Mouse (Mus musculus) limb, embryonic 14.5 days (tissue): ENCODE measurements at regions not wholly inside any gene's neighbourhood (a gene's known extent, or its start where the extent isn't known, plus 50 kb on each side); places are given as distances from the start of the nearest gene placed in this dataset.
"Not testable (repeated sequence)": the region's sequence is repeated elsewhere in the genome, so short reads cannot be mapped to it uniquely, and the experiment has no call there.

Experiments
- ATAC-seq: fragments of 200-750 bp; cut with Nextera tagmentation; 2 replicates; pipeline ENCODE4 v1.8.0; 2017; ENCODE audit warnings: low read depth, moderate number of reproducible peaks, moderate TSS enrichment; ENCODE audit not compliant: low FRiP score
- DNase-seq: peaks from one replicate; pipeline ENCODE4 v3.0.0-alpha.2; 2015; ENCODE audit warnings: low spot score
- H3K27ac ChIP-seq: fragments of 300-500 bp; sonication (generic); replicated peaks from 2 replicates; pipeline ENCODE4 v1.5.1; 2014; ENCODE audit warnings: low read depth, mild to moderate bottlenecking, low read length, moderate library complexity, mixed read lengths
- H3K27me3 ChIP-seq: fragments of 300-500 bp; sonication (generic); 2 replicates; pipeline ENCODE4 v1.6.1; 2014; ENCODE audit warnings: low read length, mixed read lengths; ENCODE audit not compliant: control insufficient read depth, insufficient read depth
- H3K36me3 ChIP-seq: fragments of 300-500 bp; sonication (generic); 2 replicates; pipeline ENCODE4 v1.6.1; 2014; ENCODE audit warnings: mild to moderate bottlenecking, low read length, moderate library complexity, mixed read lengths; ENCODE audit not compliant: control insufficient read depth, insufficient read depth
- H3K4me1 ChIP-seq: fragments of 300-500 bp; sonication (generic); 2 replicates; pipeline ENCODE4 v1.6.1; 2014; ENCODE audit warnings: antibody characterized with exemption, low read length, mixed read lengths; ENCODE audit not compliant: control insufficient read depth, insufficient read depth
- H3K4me2 ChIP-seq: fragments of 300-500 bp; sonication (generic); replicated peaks from 2 replicates; pipeline ENCODE4 v1.6.1; 2014; ENCODE audit warnings: low read depth, mild to moderate bottlenecking, low read length, moderate library complexity; ENCODE audit not compliant: severe bottlenecking
- H3K4me3 ChIP-seq: fragments of 300-500 bp; sonication (generic); replicated peaks from 2 replicates; pipeline ENCODE4 v1.5.1; 2014; ENCODE audit warnings: low read length
- H3K9ac ChIP-seq: fragments of 300-500 bp; sonication (generic); 2 replicates; pipeline ENCODE4 v1.6.1; 2014; ENCODE audit warnings: mild to moderate bottlenecking, low read depth, low read length, moderate library complexity; ENCODE audit not compliant: severe bottlenecking
- H3K9me3 ChIP-seq: fragments of 300-500 bp; sonication (generic); 2 replicates; pipeline ENCODE4 v1.6.1; 2016; ENCODE audit warnings: low read length; ENCODE audit not compliant: control insufficient read depth
- POLR2A ChIP-seq: fragments of 200-500 bp; IDR thresholded peaks from 2 replicates; pipeline ENCODE4 v1.8.0; 2012; ENCODE audit warnings: inconsistent platforms, mild to moderate bottlenecking, moderate library complexity, borderline replicate concordance; ENCODE audit not compliant: insufficient read depth, insufficient read length; ENCODE audit errors: extremely low read depth
- WGBS: fragments of 180-500 bp; shearing (Covaris S2); extraction: QIAGEN DNeasy Blood & Tissue Kit; methylation state at CpG from one replicate; pipeline ENCODE4 v1.1.7; 2014; 5-methylcytosine and 5-hydroxymethylcytosine counted together

DNA sequence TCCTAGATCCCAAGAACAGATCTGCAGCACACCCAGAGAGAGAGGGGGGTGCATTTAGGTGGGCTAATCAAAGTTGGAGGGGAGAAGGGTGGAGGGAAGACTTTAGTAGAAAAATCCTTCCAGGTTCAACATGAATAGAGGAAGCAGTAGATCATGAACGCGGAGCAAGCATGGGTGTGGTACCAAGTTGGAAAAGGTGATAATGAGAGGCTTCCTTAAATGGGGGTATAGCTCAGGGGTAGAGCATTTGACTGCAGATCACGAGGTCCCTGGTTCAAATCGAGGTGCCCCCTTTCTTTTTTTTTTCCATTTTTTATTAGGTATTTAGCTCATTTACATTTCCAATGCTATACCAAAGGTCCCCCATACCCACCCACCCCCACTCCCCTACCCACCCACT, 54.0 kb upstream of the Krba1 start:
- H3K27me3 ChIP-seq, H3K27ac ChIP-seq, H3K9me3 ChIP-seq, H3K4me1 ChIP-seq, DNase-seq, H3K36me3 ChIP-seq, H3K9ac ChIP-seq, H3K4me3 ChIP-seq, ATAC-seq, H3K4me2 ChIP-seq: not testable (repeated sequence)
- 79% methylated on average over 4 of the region's 4 CpGs for WGBS

DNA sequence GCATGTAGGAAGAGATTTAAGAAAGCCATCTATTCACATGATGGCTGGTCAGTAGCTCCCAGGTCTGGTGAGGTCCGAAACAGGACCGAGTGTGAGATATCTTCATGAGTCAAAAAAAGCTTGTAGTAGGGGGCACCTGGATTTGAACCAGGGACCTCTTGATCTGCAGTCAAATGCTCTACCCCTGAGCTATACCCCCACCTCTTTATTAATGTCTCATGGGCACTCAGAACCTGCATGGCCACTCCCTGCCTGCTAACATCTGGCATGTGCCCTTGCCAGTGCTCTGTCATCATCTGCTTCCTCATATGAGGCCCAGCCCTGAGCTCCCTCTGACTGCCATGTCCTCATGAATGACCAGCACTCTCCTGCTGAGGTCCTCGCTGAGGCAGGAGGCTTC, 58.4 kb upstream of the Krba1 start:
- not testable (repeated sequence) for H3K9me3 ChIP-seq, H3K9ac ChIP-seq, H3K4me3 ChIP-seq, H3K4me1 ChIP-seq, H3K27ac ChIP-seq, H3K4me2 ChIP-seq, H3K27me3 ChIP-seq, DNase-seq, ATAC-seq, H3K36me3 ChIP-seq
- 77% methylated on average over 3 of the region's 3 CpGs for whole genome bisulfite sequencing

DNA sequence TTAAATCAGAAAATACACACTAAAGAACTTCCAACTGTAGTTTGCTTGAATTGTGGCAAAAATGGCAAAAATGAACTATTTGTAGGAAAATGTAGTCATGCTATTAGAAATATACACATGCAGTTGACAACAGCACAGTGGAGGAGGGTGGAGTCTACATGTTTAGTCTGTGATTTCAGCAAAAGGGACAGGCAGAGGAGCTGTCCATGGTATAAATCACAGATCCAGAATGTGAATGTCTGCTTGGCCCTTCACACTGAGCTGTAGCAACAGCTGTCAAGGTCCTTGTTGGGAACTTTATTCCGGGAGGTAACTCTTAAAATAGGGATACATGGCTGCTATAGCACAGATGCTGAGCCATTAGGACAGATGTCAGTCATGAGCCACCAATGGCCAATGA, 107.4 kb upstream of the Krba1 start:
- no peak overlapping the region for H3K27ac ChIP-seq
- no peak overlapping the region for H3K9ac ChIP-seq
- peak; percentile 54 for DNase-seq
- H3K36me3 ChIP-seq: no peaks in the 10 kb centered on the region
- no peaks in the 10 kb centered on the region for H3K27me3 ChIP-seq
- H3K9me3 ChIP-seq: no peaks in the 10 kb centered on the region
- no peak overlapping the region for H3K4me3 ChIP-seq
- whole genome bisulfite sequencing: 79% methylated on average over 1 of the region's 1 CpGs
- ATAC-seq: no peak
- no peak overlapping the region for H3K4me2 ChIP-seq
- no peaks in the 10 kb centered on the region for H3K4me1 ChIP-seq
- no peak for TF ChIP-seq POLR2A

- H3K4me2 ChIP-seq, H3K4me3 ChIP-seq, DNase-seq, H3K4me1 ChIP-seq, H3K27ac ChIP-seq, H3K36me3 ChIP-seq, H3K9me3 ChIP-seq, H3K27me3 ChIP-seq, H3K9ac ChIP-seq, ATAC-seq: not testable (repeated sequence)
- WGBS: 36% methylated on average over 1 of the region's 1 CpGs
Observed at GRCm38 (mm10) chr6:48279646-48280045, 115.7 kb upstream of the Krba1 start.

GRCm38 (mm10) chr6:48261563-48261962, 133.8 kb upstream of the Krba1 start:
- not testable (repeated sequence) for H3K9me3 ChIP-seq, H3K27ac ChIP-seq, H3K27me3 ChIP-seq, H3K4me1 ChIP-seq, H3K4me3 ChIP-seq, H3K36me3 ChIP-seq, H3K4me2 ChIP-seq, H3K9ac ChIP-seq, DNase-seq, ATAC-seq

DNA sequence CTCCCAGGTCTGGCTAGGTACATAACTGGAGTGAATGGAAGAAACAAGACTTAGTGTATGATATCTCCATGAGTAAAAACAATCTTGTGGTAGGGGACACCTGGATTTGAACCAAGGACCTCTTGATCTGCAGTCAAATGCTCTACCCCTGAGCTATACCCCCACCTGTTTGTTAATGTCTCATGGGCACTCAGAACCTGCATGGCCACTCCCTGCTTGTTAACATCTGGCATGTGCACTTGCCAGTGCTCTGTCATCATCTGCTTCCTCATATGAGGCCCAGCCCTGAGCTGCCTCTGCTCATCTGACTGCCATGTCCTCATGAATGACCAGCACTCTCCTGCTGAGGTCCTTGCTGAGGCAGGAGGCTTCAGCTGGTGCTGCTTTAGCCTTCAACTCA, 142.4 kb upstream of the Krba1 start:
- H3K36me3 ChIP-seq, H3K27ac ChIP-seq, H3K4me3 ChIP-seq, H3K4me2 ChIP-seq, H3K4me1 ChIP-seq, H3K27me3 ChIP-seq, H3K9ac ChIP-seq, DNase-seq, H3K9me3 ChIP-seq, ATAC-seq: not testable (repeated sequence)
